Mouse (Mus musculus): ENCODE measurements around the gene Elp4. TPM values are rescaled to one million over a fixed set of nuclear protein-coding genes. Genes with fewer than 3 reads are reported as not detected.
A peak's percentile ranks its signal among the peaks of the same experiment; 100 is the strongest.

The Elp4 gene
- polyA plus RNA-seq, 1 experiment from 2014 or later: 40.4 TPM

DNA sequence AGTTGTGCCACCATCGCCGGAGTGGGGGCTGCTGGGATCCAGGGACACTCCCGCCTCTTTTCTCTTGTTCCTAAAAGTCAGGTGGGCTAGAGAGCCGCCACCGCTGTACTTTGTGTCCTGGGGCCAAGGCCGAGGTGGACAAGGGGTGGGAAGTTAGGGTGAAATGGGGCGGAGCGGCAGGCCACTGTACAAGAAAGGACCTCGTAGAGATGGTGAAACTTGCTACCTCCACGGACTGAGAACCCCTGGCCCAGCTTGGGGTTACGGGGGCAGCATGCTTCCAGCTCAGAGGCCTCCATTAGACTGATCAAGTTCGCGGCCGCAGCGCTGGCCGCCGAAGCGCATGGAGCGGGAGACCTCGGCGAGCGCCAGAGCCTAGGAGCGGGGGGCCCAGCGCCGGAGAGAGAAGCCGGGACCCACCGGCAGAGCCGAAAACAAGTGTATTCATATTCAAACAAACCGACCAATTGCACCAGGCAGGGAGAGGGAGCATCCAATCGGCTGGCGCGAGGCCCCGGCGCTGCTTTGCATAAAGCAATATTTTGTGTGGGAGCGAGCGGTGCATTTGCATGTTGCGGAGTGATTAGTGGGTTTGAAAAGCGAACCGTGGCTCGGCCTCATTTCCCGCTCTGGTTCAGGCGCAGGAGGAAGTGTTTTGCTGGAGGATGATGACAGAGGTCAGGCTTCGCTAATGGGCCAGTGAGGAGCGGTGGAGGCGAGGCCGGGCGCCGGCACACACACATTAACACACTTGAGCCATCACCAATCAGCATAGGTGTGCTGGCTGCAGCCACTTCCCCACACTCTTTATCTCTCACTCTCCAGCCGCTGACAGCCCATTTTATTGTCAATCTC, 229.3 kb downstream of the Elp4 start:
- H3K4me2 ChIP-seq (replicated peaks; ENCODE audit: low read depth, low read length): peak overlapping the region; percentile 45; the same call in 1 of the 2 replicates
- 1% methylated on average over 49 of the region's 49 CpGs for WGBS

DNA sequence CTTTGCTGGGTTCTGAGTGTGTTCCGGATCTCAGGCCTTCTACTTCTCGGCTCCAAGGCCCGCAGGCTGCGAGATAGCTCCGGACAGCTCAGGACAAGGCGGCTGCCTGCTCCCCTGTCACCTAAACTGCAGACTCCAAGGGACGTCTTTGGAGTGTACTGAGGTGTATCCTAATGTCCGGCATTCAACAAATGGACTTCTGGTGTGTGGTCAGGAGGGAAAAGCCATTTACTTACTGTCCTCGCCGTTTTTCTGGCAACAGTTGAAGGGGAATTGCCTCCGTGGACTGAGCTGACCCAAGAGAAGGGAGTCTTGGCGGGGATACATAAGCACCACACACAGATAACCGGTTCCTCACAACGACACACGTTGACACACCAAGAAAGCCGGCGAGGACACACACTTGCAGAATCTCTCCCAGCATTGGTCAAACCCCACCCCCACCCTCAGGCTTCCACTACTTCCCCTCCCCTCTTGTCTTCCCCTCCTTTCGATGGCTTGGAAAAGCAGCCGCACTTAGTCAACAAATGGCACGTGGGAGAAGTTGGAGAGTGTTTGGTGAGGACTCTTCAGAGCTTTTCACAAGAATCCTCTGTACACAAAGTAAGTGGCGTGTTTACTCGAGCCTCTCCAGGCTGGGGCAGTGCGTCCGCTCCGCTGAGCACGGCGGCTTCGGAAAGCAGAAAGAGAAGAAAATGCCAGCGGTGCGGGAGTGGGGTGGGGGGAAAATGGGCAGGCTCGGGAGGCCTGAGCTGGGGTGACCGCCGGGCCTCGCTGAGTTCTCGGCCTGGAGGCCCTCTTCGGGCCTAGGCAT, 230.1 kb downstream of the Elp4 start:
- no peaks in the 10 kb centered on the region for H3K9me3 ChIP-seq (ENCODE audit: control insufficient read depth, low read depth, low read length)
- H3K27ac ChIP-seq (ENCODE audit: low read length): no peak overlapping the region
- H3K9ac ChIP-seq (replicated peaks; ENCODE audit: low read depth, low read length): no peak overlapping the region
- no peaks in the 10 kb centered on the region for H3K36me3 ChIP-seq (ENCODE audit: control insufficient read depth, insufficient read depth, low read length)
- 2% methylated on average over 36 of the region's 36 CpGs for WGBS
- peaks cover 61% of the 10 kb centered on the region for H3K27me3 ChIP-seq (ENCODE audit: control insufficient read depth, insufficient read depth, low read length)
- H3K4me3 ChIP-seq (ENCODE audit: low read depth, low read length): no peak overlapping the region
- peak; percentile 4; the same call in 1 of the 2 replicates for ATAC-seq (ENCODE audit: insufficient number of reproducible peaks, insufficient read depth, low FRiP score, low read depth)
- H3K4me1 ChIP-seq (ENCODE audit: control insufficient read depth, insufficient read depth, low read length): peaks cover 12% of the 10 kb centered on the region
- H3K4me2 ChIP-seq (replicated peaks; ENCODE audit: low read depth, low read length): peak overlapping the region; percentile 45; the same call in 1 of the 2 replicates

More for the DNA sequence above, 229.3 kb downstream of the Elp4 start:
- Histone ChIP-seq H3K4me1 (ENCODE audit: control insufficient read depth, insufficient read depth, low read length) (peaks cover 12% of the 10 kb centered on the region), H3K4me3 (ENCODE audit: low read depth, low read length) (peak overlapping the region; percentile 11; the same call in 1 of the 2 replicates), H3K9me3 (ENCODE audit: control insufficient read depth, low read depth, low read length) (no peaks in the 10 kb centered on the region), H3K27ac (ENCODE audit: low read length) (no peak overlapping the region), H3K36me3 (ENCODE audit: control insufficient read depth, insufficient read depth, low read length) (no peaks in the 10 kb centered on the region), H3K9ac (replicated peaks; ENCODE audit: low read depth, low read length) (no peak overlapping the region), H3K27me3 (ENCODE audit: control insufficient read depth, insufficient read depth, low read length) (peaks cover 63% of the 10 kb centered on the region)
- ATAC-seq (ENCODE audit: insufficient number of reproducible peaks, insufficient read depth, low FRiP score, low read depth): peak; percentile 30; the same call in 1 of the 2 replicates

DNA sequence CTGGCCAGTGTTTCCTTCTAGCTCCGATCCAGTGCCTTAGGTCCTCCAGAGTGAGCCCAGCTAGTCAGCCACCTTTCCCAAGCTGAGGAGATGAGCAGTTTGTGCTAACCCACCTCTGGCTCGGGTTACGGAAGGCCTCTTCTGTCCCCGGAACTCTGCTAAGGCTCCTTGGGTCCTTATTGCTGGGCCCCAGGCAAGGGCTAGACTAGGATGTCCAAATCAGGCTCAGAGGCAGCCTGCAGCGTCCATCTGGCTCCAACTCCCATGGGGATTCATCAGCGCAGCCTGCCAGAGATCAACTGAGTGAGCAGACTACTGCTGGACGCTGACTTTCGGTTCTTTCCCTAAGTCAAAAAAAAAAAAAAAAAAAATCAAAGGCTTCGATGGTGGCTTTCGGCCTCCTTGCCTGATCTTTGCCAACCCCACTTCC, 230.7 kb downstream of the Elp4 start:
- Histone ChIP-seq H3K4me3 (ENCODE audit: low read depth, low read length) (no peak overlapping the region), H3K9ac (replicated peaks; ENCODE audit: low read depth, low read length) (no peak overlapping the region), H3K4me2 (replicated peaks; ENCODE audit: low read depth, low read length) (no peak overlapping the region), H3K36me3 (ENCODE audit: control insufficient read depth, insufficient read depth, low read length) (no peaks in the 10 kb centered on the region), H3K9me3 (ENCODE audit: control insufficient read depth, low read depth, low read length) (no peaks in the 10 kb centered on the region), H3K27ac (ENCODE audit: low read length) (no peak overlapping the region), H3K27me3 (ENCODE audit: control insufficient read depth, insufficient read depth, low read length) (peaks cover 64% of the 10 kb centered on the region), H3K4me1 (ENCODE audit: control insufficient read depth, insufficient read depth, low read length) (peaks cover 15% of the 10 kb centered on the region)
- WGBS: 3% methylated on average over 10 of the region's 10 CpGs
- no peak for ATAC-seq (ENCODE audit: insufficient number of reproducible peaks, insufficient read depth, low FRiP score, low read depth)

DNA sequence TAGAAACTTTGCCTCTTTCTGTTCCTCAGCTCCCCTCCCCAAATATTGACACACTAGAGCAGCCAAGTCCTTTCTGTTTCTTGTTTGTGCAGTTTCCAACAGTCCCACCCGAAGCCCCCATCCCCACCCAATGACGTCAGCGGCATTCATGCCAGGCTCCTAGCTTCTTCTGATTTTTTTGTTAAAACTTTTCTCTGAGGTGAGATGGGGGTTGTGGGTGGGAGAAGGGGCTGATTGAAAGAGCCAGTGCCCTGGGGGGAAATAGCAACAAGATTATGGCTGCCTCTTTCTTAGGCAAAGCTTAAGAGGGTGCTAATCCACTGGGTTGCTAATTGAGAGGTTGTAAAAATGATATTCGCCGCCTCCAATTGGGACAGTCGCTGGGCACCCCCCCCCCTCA, 231.3 kb downstream of the Elp4 start:
- WGBS: 2% methylated on average over 6 of the region's 6 CpGs
- H3K4me2 ChIP-seq (replicated peaks; ENCODE audit: low read depth, low read length): no peak overlapping the region
- H3K27me3 ChIP-seq (ENCODE audit: control insufficient read depth, insufficient read depth, low read length): peaks cover 70% of the 10 kb centered on the region
- no peak for ATAC-seq (ENCODE audit: insufficient number of reproducible peaks, insufficient read depth, low FRiP score, low read depth)
- no peaks in the 10 kb centered on the region for H3K36me3 ChIP-seq (ENCODE audit: control insufficient read depth, insufficient read depth, low read length)
- H3K9ac ChIP-seq (replicated peaks; ENCODE audit: low read depth, low read length): no peak overlapping the region
- H3K27ac ChIP-seq (ENCODE audit: low read length): no peak overlapping the region
- no peaks in the 10 kb centered on the region for H3K9me3 ChIP-seq (ENCODE audit: control insufficient read depth, low read depth, low read length)
- peaks cover 16% of the 10 kb centered on the region for H3K4me1 ChIP-seq (ENCODE audit: control insufficient read depth, insufficient read depth, low read length)
- no peak overlapping the region for H3K4me3 ChIP-seq (ENCODE audit: low read depth, low read length)

DNA sequence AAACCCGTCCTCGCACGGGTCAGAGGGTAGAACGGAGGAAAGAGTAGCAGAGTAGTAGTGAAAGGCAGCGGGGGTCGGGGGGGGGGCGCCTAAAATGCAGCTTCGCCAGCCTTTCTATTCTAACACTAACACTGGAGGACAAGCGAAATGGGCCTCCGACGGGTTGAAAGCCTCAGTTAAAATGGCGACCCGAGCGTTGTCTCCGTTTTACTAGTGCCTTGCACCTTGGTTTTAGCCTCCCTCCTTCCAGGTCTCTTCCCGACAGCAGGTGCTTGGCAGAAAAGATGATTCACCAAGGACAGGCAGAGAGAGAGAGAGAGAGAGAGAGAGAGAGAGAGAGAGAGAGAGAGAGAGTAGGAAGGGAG, 231.8 kb downstream of the Elp4 start:
- H3K9me3 ChIP-seq (ENCODE audit: control insufficient read depth, low read depth, low read length): no peaks in the 10 kb centered on the region
- H3K9ac ChIP-seq (replicated peaks; ENCODE audit: low read depth, low read length): no peak overlapping the region
- H3K27me3 ChIP-seq (ENCODE audit: control insufficient read depth, insufficient read depth, low read length): peaks cover 71% of the 10 kb centered on the region
- no peaks in the 10 kb centered on the region for H3K36me3 ChIP-seq (ENCODE audit: control insufficient read depth, insufficient read depth, low read length)
- H3K27ac ChIP-seq (ENCODE audit: low read length): no peak overlapping the region
- H3K4me3 ChIP-seq (ENCODE audit: low read depth, low read length): no peak overlapping the region
- WGBS: 1% methylated on average over 16 of the region's 16 CpGs
- no peak overlapping the region for H3K4me2 ChIP-seq (replicated peaks; ENCODE audit: low read depth, low read length)
- no peak for ATAC-seq (ENCODE audit: insufficient number of reproducible peaks, insufficient read depth, low FRiP score, low read depth)
- H3K4me1 ChIP-seq (ENCODE audit: control insufficient read depth, insufficient read depth, low read length): peaks cover 16% of the 10 kb centered on the region

DNA sequence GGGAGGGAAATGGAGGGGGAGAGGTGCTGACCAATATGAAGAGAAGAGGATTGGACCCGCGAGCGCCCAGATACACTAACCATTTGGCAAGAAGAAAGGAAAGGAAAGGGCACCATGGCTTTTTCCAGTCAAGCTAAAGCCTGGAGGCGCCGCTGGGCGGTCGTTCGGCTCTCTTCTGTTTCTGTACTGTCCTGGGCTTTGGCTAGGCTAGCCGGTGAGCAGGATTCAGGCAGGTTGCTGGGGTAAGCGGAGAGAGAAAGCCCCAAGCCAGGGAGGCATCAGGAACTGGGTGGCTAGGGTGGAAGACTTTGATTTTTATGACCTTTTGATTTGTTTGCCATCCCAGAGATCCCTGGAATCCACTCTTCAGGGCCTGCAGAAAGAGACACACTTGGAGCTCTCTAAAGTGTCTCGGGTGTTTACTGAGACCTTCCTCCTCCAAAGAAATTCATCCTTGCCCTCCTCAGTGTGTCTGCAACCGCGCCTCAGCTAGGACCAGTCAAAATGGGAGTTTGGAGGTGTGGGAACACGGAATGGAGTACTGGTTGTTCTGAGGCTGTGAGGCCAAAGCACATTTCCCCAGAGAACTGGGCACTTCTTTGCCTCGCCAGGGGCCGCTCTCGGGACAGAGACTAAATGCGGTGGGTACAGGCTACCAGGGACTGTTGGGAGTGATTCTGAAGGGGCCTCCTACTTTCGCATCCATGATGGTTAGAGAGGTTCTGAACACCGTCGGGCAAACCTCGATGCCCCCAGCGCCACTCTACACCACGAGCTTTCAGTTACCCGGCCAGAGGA, 232.4 kb downstream of the Elp4 start:
- Histone ChIP-seq H3K9me3 (ENCODE audit: control insufficient read depth, low read depth, low read length) (no peaks in the 10 kb centered on the region), H3K36me3 (ENCODE audit: control insufficient read depth, insufficient read depth, low read length) (no peaks in the 10 kb centered on the region), H3K27me3 (ENCODE audit: control insufficient read depth, insufficient read depth, low read length) (peaks cover 74% of the 10 kb centered on the region), H3K27ac (ENCODE audit: low read length) (no peak overlapping the region), H3K9ac (replicated peaks; ENCODE audit: low read depth, low read length) (no peak overlapping the region), H3K4me2 (replicated peaks; ENCODE audit: low read depth, low read length) (no peak overlapping the region), H3K4me3 (ENCODE audit: low read depth, low read length) (no peak overlapping the region), H3K4me1 (ENCODE audit: control insufficient read depth, insufficient read depth, low read length) (peaks cover 16% of the 10 kb centered on the region)
- ATAC-seq (ENCODE audit: insufficient number of reproducible peaks, insufficient read depth, low FRiP score, low read depth): no peak
- 2% methylated on average over 25 of the region's 25 CpGs for WGBS

DNA sequence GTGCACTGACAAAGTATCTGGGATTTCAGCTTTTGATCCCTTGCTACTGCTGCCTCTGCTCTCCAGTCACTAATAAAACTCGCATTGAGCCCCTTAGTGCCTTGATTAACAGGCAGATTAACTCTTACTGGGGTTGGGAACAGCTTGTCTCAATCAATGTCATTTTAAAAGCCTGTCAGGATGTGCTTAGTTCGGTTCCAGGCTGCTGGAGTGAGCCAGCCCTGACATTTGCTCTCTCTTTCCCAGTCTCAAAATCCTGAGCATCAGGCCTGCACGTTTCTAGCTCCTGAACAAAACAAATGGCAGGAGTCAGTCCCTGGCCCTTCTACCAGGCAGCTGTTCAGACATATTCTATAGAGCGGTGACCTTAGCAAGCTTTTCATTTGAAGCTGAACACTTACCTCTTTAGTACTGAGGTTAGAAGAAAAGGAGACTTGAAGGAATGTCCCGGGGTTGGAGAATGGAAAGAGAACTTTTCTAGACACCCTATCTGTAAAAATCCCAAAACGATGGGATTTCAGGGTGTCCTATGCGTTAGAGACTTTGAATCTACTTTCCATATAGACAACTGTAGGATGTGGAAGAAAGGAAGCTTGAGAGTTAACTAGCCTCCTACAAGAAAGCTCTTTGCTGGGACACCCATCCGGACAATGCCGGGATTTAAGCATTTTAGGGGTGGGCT, 233.1 kb downstream of the Elp4 start:
- Histone ChIP-seq H3K36me3 (ENCODE audit: control insufficient read depth, insufficient read depth, low read length) (no peaks in the 10 kb centered on the region), H3K27me3 (ENCODE audit: control insufficient read depth, insufficient read depth, low read length) (peaks cover 79% of the 10 kb centered on the region)
- WGBS: 2% methylated on average over 9 of the region's 9 CpGs

More for the DNA sequence above, 233.1 kb downstream of the Elp4 start:
- Histone ChIP-seq H3K4me1 (ENCODE audit: control insufficient read depth, insufficient read depth, low read length) (peaks cover 14% of the 10 kb centered on the region), H3K9ac (replicated peaks; ENCODE audit: low read depth, low read length) (no peak overlapping the region), H3K4me2 (replicated peaks; ENCODE audit: low read depth, low read length) (no peak overlapping the region), H3K27ac (ENCODE audit: low read length) (no peak overlapping the region), H3K9me3 (ENCODE audit: control insufficient read depth, low read depth, low read length) (no peaks in the 10 kb centered on the region), H3K4me3 (ENCODE audit: low read depth, low read length) (no peak overlapping the region)
- no peak for ATAC-seq (ENCODE audit: insufficient number of reproducible peaks, insufficient read depth, low FRiP score, low read depth)
